Mouse (Mus musculus): ENCODE data around the gene 9130008F23Rik.
A peak's percentile ranks its signal among the peaks of the same experiment; 100 is the strongest.

DNA sequence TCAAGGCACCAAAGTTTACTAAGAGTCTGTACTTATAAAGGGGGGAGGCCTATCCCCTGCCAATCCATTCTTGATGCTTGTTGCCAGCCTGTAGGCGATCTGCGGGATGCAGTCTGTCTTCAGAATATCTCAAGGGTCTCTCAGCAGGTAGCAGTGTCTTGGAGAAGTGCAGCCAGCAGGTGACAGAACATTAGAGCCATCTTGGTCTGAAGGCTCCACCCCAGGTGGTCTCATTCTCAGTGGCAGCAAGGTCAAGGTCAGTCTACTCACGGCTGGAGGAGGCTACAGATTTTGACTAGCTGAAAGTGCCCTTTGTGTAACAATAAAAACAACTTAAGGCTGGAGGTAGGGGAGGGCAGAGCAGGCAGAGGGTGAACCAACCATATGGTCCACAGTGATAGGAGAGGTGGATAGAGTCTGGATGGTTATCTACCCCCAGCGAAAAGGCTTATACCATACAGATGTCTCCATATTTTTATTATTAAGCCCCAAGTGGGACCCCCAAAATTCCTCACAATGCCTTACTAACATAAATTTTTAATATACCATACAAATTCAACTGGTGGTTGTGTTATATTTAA is 19.5 kb upstream of the 9130008F23Rik start:
- TF ChIP-seq CTCF (IDR thresholded peaks at IDR 0.05; ENCODE audit: low read depth), result no peak
- peak; percentile 36; the same call in 1 of the 2 replicates for TF ChIP-seq EP300 (IDR thresholded peaks at IDR 0.05; ENCODE audit: low read depth)

Data from liver, embryonic 14.5 days (tissue).